Mouse (Mus musculus): ENCODE results near the gene G3bp1. TPM values are rescaled to one million over a fixed set of nuclear protein-coding genes. Genes with fewer than 3 reads are reported as not detected.

G3bp1 gene
- polyA plus RNA-seq, 1 experiment from 2014 or later = 103 TPM

Small RNA genes within 50 kb of the gene (microRNA-seq; reads per million reads assigned to microRNA genes)
- gene Mir7652 = not detected

Other genes with a start within 250 kb of the G3bp1 start
- gene Fat2, start 133.1 kb upstream of the G3bp1 start, polyA plus RNA-seq (2014; fragmentation: Nextera tagmentation; extraction: Ambion mirVana) = not detected in 2 replicates
- gene Sparc, start 46.5 kb upstream of the G3bp1 start, polyA plus RNA-seq (2014; fragmentation: Nextera tagmentation; extraction: Ambion mirVana) = 1,748 and 1,849 TPM in 2 replicates
- gene Atox1, start 8.4 kb upstream of the G3bp1 start, polyA plus RNA-seq (2014; fragmentation: Nextera tagmentation; extraction: Ambion mirVana) = 311 and 354 TPM in 2 replicates
- gene Glra1, start 138.5 kb downstream of the G3bp1 start, polyA plus RNA-seq (2014; fragmentation: Nextera tagmentation; extraction: Ambion mirVana) = not detected in 2 replicates

All from heart, embryonic 14.5 days (tissue).